Mouse (Mus musculus): Measurements from ENCODE around the gene Gnl2. TPM values are rescaled to one million over a fixed set of nuclear protein-coding genes. Genes with fewer than 3 reads are reported as not detected.

The Gnl2 gene
- polyA plus RNA-seq, 1 experiment, result 38.2 TPM

GRCm38 (mm10) chr4:125101334-125101733 is 84.9 kb downstream of the Gnl2 start:
- H3K4me1 ChIP-seq (ENCODE audit: control insufficient read depth, insufficient read depth, low read length), result peaks cover 6% of the 10 kb centered on the region
- no peak overlapping the region for H3K4me3 ChIP-seq (ENCODE audit: insufficient read depth, low read length)
- TF ChIP-seq CTCF (IDR thresholded peaks at IDR 0.05; ENCODE audit: low read depth, low read length) (no peak), POLR2A (IDR thresholded peaks at IDR 0.05; ENCODE audit: borderline replicate concordance, low read depth, low read length) (no peak)
- H3K27ac ChIP-seq (ENCODE audit: insufficient read depth, low read depth, low read length), result no peak overlapping the region

Other genes with a start within 250 kb of the Gnl2 start
- 12.0 and 13.1 TPM in 2 replicates for gene Mtf1, start 214.5 kb upstream of the Gnl2 start, polyA plus RNA-seq (2012; ENCODE audit: insufficient read depth, insufficient read length, missing spikeins)
- gene Yrdc, start 165.9 kb upstream of the Gnl2 start, polyA plus RNA-seq (2012; ENCODE audit: insufficient read depth, insufficient read length, missing spikeins), result 18.6 and 20.2 TPM in 2 replicates
- gene 1110065P20Rik, start 165.4 kb upstream of the Gnl2 start, polyA plus RNA-seq (2012; ENCODE audit: insufficient read depth, insufficient read length, missing spikeins), result 7.6 and 9.5 TPM in 2 replicates
- gene Maneal, start 154.4 kb upstream of the Gnl2 start, polyA plus RNA-seq (2012; ENCODE audit: insufficient read depth, insufficient read length, missing spikeins), result not detected in 2 replicates
- gene Epha10, start 135.7 kb upstream of the Gnl2 start, polyA plus RNA-seq (2012; ENCODE audit: insufficient read depth, insufficient read length, missing spikeins), result not detected in 2 replicates
- 11.2 and 13.9 TPM in 2 replicates for gene 9930104L06Rik, start 79.5 kb upstream of the Gnl2 start, polyA plus RNA-seq (2012; ENCODE audit: insufficient read depth, insufficient read length, missing spikeins)
- 47.0 and 53.4 TPM in 2 replicates for gene Cdca8, start 77.3 kb upstream of the Gnl2 start, polyA plus RNA-seq (2012; ENCODE audit: insufficient read depth, insufficient read length, missing spikeins)
- gene Rspo1, start 30.2 kb upstream of the Gnl2 start, polyA plus RNA-seq (2012; ENCODE audit: insufficient read depth, insufficient read length, missing spikeins), result not detected in 2 replicates
- gene Dnali1, start 49.1 kb downstream of the Gnl2 start, polyA plus RNA-seq (2012; ENCODE audit: insufficient read depth, insufficient read length, missing spikeins), result 0.37 TPM in 1 of 2 replicates, not detected in the other
- 18.0 and 18.5 TPM in 2 replicates for gene Snip1, start 50.1 kb downstream of the Gnl2 start, polyA plus RNA-seq (2012; ENCODE audit: insufficient read depth, insufficient read length, missing spikeins)
- gene Meaf6, start 68.5 kb downstream of the Gnl2 start, polyA plus RNA-seq (2012; ENCODE audit: insufficient read depth, insufficient read length, missing spikeins), result 32.4 and 36.6 TPM in 2 replicates
- 27.3 and 29.1 TPM in 2 replicates for gene Zc3h12a, start 111.3 kb downstream of the Gnl2 start, polyA plus RNA-seq (2012; ENCODE audit: insufficient read depth, insufficient read length, missing spikeins)